Mouse (Mus musculus): ENCODE measurements around the gene Ap2a1. TPM values are rescaled to one million over a fixed set of nuclear protein-coding genes. Genes with fewer than 3 reads are reported as not detected.

The Ap2a1 gene
- polyA plus RNA-seq, 1 experiment from 2014 or later, result 85.0 TPM

DNA sequence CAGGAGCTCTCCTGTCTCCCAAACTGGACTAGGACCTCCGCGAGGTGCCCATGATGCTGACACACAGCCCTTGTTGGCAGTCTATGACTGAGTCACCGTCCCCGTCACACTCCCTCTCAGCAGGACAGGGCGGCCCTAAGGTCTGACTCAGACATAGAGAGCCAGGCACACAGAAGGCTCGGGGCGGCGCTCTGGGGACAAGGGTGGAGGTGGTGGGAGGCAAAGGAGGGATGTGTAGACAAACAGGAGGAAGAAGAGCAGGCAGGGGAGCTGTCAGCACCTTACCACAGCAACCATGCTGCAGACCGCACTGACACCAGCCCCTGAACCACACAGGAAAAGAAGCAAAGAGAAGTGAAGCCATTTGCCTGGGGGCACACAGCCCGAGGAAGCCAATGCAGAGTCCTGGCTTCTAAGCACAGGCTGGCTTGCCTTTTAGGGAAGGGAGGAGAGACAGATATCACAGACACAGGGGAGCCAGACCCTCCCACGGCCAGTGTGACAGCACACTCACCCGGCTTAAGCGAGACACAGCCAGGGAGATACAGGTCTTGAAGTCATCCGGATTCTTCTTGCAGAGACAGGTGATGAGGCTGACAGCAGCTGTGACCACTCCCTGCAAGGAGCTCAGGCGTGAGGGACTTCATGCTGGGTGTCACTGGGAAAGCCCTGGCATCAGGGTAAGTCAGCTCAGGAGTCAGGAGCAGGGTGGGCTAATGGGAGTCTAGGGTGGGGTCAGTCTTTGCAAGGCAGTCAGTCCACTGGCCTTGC, 20.4 kb downstream of the Ap2a1 start:
- H3K9me3 ChIP-seq (ENCODE audit: control insufficient read depth, low read length), result no peaks in the 10 kb centered on the region
- no peak overlapping the region for H3K9ac ChIP-seq (ENCODE audit: low read depth, low read length)
- H3K4me3 ChIP-seq (ENCODE audit: low read depth, low read length), result no peak overlapping the region
- H3K27ac ChIP-seq (ENCODE audit: low read depth, low read length), result no peak overlapping the region
- H3K4me1 ChIP-seq (replicated peaks; ENCODE audit: control insufficient read depth, insufficient read depth, low read length), result no peaks in the 10 kb centered on the region
- H3K36me3 ChIP-seq (ENCODE audit: control insufficient read depth, insufficient read depth, low read length), result peaks cover 11% of the 10 kb centered on the region
- H3K4me2 ChIP-seq (replicated peaks; ENCODE audit: low read depth, low read length), result no peak overlapping the region
- ATAC-seq (ENCODE audit: low FRiP score), result no peak
- no peaks in the 10 kb centered on the region for H3K27me3 ChIP-seq (ENCODE audit: control insufficient read depth, insufficient read depth, low read length)
- 91% methylated on average over 15 of the region's 15 CpGs for WGBS
- DNase-seq (ENCODE audit: low spot score), result no peak

DNA sequence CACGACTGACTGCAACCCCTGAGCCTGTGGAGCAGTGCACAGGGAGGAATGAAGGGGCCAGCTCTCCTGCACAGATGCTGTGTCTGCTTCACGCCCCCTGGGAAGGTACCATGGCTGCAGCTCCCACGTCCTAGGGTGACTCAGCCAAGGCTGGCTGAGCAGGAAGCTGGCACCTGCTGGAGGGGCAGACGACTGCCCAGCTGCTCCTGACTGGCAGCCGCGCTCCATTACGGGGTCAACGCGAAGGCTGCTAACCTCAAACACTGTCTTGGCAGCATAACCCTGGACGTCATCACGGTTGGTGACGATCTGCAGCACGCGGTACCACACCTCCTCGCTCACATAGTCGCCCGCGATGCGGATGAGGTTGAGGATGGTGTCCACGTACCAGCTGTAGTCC, 23.9 kb downstream of the Ap2a1 start:
- no peak for DNase-seq (ENCODE audit: low spot score)
- Histone ChIP-seq H3K4me3 (ENCODE audit: low read depth, low read length) (no peak overlapping the region), H3K27ac (ENCODE audit: low read depth, low read length) (no peak overlapping the region), H3K27me3 (ENCODE audit: control insufficient read depth, insufficient read depth, low read length) (no peaks in the 10 kb centered on the region), H3K4me2 (replicated peaks; ENCODE audit: low read depth, low read length) (no peak overlapping the region), H3K4me1 (replicated peaks; ENCODE audit: control insufficient read depth, insufficient read depth, low read length) (0 out of 2 replicates have a peak, but pooled peaks cover 4% of the 10 kb centered on the region), H3K9me3 (ENCODE audit: control insufficient read depth, low read length) (no peaks in the 10 kb centered on the region), H3K9ac (ENCODE audit: low read depth, low read length) (no peak overlapping the region), H3K36me3 (ENCODE audit: control insufficient read depth, insufficient read depth, low read length) (peaks cover 17% of the 10 kb centered on the region)
- ATAC-seq (ENCODE audit: low FRiP score), result no peak
- WGBS, result 93% methylated on average over 20 of the region's 20 CpGs

DNA sequence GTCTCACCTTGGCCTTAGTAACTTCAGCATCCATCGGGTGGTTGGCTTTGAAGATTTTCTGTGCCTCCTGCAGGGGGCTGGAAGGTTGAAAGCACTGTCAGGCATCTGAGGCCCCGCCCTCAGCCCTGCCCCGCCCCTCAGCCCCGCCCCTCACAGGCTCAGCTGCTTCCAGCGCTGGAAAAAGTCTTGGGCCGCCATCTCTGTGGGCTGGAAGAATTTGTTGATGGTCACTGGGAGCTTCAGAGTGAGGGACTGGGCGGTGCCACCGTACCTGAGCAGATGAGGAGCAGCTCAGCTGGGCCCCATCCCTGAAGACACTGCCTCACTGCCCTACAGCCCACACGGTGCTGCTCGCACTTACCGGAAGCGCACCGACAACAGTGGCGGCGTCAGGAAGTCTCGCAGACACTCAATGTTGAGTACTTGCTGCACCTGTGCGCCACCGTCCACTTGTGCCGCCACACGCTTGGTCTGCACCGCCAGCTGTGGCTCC, 28.0 kb downstream of the Ap2a1 start:
- no peak overlapping the region; the same call in 1 of the 2 replicates for H3K9ac ChIP-seq (ENCODE audit: low read depth, low read length)
- WGBS, result 20% methylated on average over 21 of the region's 21 CpGs
- H3K4me2 ChIP-seq (replicated peaks; ENCODE audit: low read depth, low read length), result peak overlapping the region; percentile 29
- H3K27ac ChIP-seq (ENCODE audit: low read depth, low read length), result 0 out of 2 replicates have a peak overlapping the region, but pooled peaks have one; percentile 39
- no peaks in the 10 kb centered on the region for H3K27me3 ChIP-seq (ENCODE audit: control insufficient read depth, insufficient read depth, low read length)
- ATAC-seq (ENCODE audit: low FRiP score) (peak; percentile 33; the same call in 1 of the 2 replicates), DNase-seq (ENCODE audit: low spot score) (peak; percentile 74)
- H3K4me1 ChIP-seq (replicated peaks; ENCODE audit: control insufficient read depth, insufficient read depth, low read length), result peaks cover 7% of the 10 kb centered on the region
- H3K9me3 ChIP-seq (ENCODE audit: control insufficient read depth, low read length), result no peaks in the 10 kb centered on the region
- peaks cover 6% of the 10 kb centered on the region; the same call in 1 of the 2 replicates for H3K36me3 ChIP-seq (ENCODE audit: control insufficient read depth, insufficient read depth, low read length)
- 0 out of 2 replicates have a peak overlapping the region, but pooled peaks have one; percentile 14 for H3K4me3 ChIP-seq (ENCODE audit: low read depth, low read length)

DNA sequence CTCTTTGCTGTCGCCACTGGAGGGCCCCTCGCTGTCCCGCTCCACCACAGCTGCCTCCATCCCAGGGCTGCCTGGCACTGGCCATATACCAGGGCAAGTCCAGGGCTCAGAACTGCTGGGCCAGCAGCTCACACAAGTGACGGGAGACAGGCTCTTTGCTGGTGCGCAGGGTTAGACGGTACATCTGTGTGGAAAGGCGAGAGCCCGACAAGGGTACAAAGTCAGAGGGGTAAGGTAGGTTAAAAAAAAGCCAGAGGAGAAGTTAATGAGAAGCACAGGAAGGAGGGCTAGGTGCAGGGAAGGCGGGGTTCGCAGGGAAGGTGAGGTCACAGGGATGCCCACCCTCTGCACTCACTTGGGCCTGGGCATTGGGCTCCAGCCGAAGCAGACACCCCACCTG, 28.7 kb downstream of the Ap2a1 start:
- H3K36me3 ChIP-seq (ENCODE audit: control insufficient read depth, insufficient read depth, low read length), result peaks cover 6% of the 10 kb centered on the region; the same call in 1 of the 2 replicates
- H3K4me2 ChIP-seq (replicated peaks; ENCODE audit: low read depth, low read length), result no peak overlapping the region
- no peak for DNase-seq (ENCODE audit: low spot score)
- peaks cover 7% of the 10 kb centered on the region for H3K4me1 ChIP-seq (replicated peaks; ENCODE audit: control insufficient read depth, insufficient read depth, low read length)
- H3K4me3 ChIP-seq (ENCODE audit: low read depth, low read length), result no peak overlapping the region
- H3K27ac ChIP-seq (ENCODE audit: low read depth, low read length), result no peak overlapping the region
- no peak for ATAC-seq (ENCODE audit: low FRiP score)
- H3K9me3 ChIP-seq (ENCODE audit: control insufficient read depth, low read length), result no peaks in the 10 kb centered on the region
- no peaks in the 10 kb centered on the region for H3K27me3 ChIP-seq (ENCODE audit: control insufficient read depth, insufficient read depth, low read length)
- 83% methylated on average over 11 of the region's 11 CpGs for WGBS
- no peak overlapping the region for H3K9ac ChIP-seq (ENCODE audit: low read depth, low read length)

DNA sequence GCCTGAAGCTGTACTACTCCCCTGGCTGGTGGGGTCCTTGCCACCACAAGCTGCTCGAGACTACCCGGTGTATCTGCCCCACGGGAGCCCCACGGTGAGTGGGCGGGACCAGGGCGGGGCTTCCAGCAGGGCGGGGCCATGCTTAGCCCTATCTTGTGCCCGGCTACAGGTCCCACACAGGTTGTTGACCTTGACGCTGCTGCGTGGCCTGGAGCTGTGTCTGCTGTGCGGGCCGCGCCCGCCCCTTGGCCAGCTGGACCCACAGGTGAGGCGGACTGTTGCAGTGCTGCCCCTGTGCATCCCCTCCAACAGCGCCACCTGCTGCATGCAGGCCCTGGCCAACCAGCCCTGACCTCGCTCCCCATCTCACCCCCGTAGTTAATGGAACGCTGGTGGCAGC, 30.7 kb downstream of the Ap2a1 start:
- H3K9me3 ChIP-seq (ENCODE audit: control insufficient read depth, low read length), result no peaks in the 10 kb centered on the region
- DNase-seq (ENCODE audit: low spot score) (no peak), ATAC-seq (ENCODE audit: low FRiP score) (no peak)
- H3K27ac ChIP-seq (ENCODE audit: low read depth, low read length), result no peak overlapping the region
- no peak overlapping the region for H3K4me3 ChIP-seq (ENCODE audit: low read depth, low read length)
- no peak overlapping the region for H3K9ac ChIP-seq (ENCODE audit: low read depth, low read length)
- WGBS, result 35% methylated on average over 19 of the region's 19 CpGs
- peaks cover 7% of the 10 kb centered on the region for H3K4me1 ChIP-seq (replicated peaks; ENCODE audit: control insufficient read depth, insufficient read depth, low read length)
- H3K4me2 ChIP-seq (replicated peaks; ENCODE audit: low read depth, low read length), result no peak overlapping the region
- H3K27me3 ChIP-seq (ENCODE audit: control insufficient read depth, insufficient read depth, low read length), result no peaks in the 10 kb centered on the region
- peaks cover 6% of the 10 kb centered on the region; the same call in 1 of the 2 replicates for H3K36me3 ChIP-seq (ENCODE audit: control insufficient read depth, insufficient read depth, low read length)

DNA sequence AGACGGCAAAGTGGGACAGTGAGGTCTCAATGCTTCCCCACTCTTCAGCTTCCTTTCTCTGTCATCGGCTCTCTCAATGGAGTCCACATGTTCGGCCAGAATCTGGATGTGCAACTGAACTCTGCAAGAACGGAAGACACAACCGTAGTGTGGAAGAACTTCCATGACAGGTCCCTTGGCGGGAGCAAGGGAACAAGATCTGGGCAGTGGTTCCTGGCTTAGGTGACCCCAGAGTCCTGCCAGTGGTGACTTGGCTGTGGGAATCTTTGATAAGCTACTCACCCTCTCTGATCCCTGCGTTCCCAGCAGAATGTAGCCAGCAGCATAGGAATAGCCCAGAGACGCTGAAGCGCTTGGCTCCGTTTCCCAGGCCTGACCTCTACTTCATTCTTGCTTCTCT, 32.8 kb downstream of the Ap2a1 start:
- Histone ChIP-seq H3K27ac (ENCODE audit: low read depth, low read length) (peak overlapping the region; percentile 78), H3K27me3 (ENCODE audit: control insufficient read depth, insufficient read depth, low read length) (no peaks in the 10 kb centered on the region), H3K36me3 (ENCODE audit: control insufficient read depth, insufficient read depth, low read length) (no peaks in the 10 kb centered on the region), H3K4me2 (replicated peaks; ENCODE audit: low read depth, low read length) (peak overlapping the region; percentile 78), H3K9ac (ENCODE audit: low read depth, low read length) (peak overlapping the region; percentile 79), H3K9me3 (ENCODE audit: control insufficient read depth, low read length) (no peaks in the 10 kb centered on the region), H3K4me1 (replicated peaks; ENCODE audit: control insufficient read depth, insufficient read depth, low read length) (peaks cover 6% of the 10 kb centered on the region), H3K4me3 (ENCODE audit: low read depth, low read length) (peak overlapping the region; percentile 53)
- DNase-seq (ENCODE audit: low spot score), result no peak
- 41% methylated on average over 10 of the region's 10 CpGs for WGBS
- no peak for ATAC-seq (ENCODE audit: low FRiP score)

DNA sequence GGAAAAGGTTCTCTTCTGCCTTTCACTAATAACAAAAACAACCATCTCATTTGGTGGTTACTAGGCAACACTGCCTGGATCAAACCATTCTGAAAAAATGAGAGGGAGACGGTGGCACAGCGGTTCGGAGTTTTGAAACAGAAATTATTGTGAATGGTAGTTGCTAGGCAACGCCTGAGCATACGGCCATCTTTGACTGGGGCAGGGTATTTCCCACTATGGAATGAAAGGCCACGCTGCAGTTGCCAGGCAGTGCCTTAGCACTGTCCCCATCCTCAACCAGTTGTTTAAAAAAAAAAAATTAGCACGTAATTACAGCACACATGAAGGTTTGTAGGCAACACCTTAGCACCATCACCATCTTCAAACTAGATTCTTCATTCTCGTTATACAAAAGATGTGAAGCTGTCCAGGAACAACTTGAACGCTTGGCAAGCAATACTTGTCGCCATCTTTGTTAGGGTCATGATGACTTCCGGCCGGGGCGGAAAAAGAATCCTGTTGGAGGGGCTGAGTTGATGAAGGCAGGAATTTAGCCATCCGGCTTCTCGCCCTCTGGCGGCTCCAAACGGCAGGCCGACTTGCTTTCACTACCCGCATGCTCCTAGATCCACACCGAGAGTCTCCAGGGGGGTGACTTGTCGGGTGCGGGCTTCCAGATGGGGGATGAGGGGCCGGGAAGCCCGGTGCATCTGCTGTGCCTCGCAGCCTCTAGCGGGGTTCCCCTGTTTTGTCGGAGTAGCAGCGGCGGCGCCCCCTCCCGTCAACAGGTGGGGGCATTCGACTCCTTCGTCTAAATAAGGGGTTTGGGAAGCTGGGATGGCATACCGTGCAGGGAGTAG, 33.5 kb downstream of the Ap2a1 start, which contains the start of gene Fuz:
Gene Fuz, plus strand, starts transcription at position 487 of the 842 bp plus-strand sequence.
- Histone ChIP-seq H3K4me2 (replicated peaks; ENCODE audit: low read depth, low read length) (peak within 1 kb of the TSS; percentile 78), H3K27me3 (ENCODE audit: control insufficient read depth, insufficient read depth, low read length) (no peaks in the 10 kb centered on the region), H3K4me3 (ENCODE audit: low read depth, low read length) (peak within 1 kb of the TSS; percentile 53), H3K36me3 (ENCODE audit: control insufficient read depth, insufficient read depth, low read length) (no peaks in the 10 kb centered on the region; the same call in 1 of the 2 replicates), H3K9ac (ENCODE audit: low read depth, low read length) (peak within 1 kb of the TSS; percentile 79), H3K4me1 (replicated peaks; ENCODE audit: control insufficient read depth, insufficient read depth, low read length) (peaks cover 6% of the 10 kb centered on the region), H3K27ac (ENCODE audit: low read depth, low read length) (peak within 1 kb of the TSS; percentile 78), H3K9me3 (ENCODE audit: control insufficient read depth, low read length) (no peaks in the 10 kb centered on the region)
- WGBS, result 1% methylated on average over 34 of the region's 34 CpGs
- peak; percentile 74 for ATAC-seq (ENCODE audit: low FRiP score)
- DNase-seq (ENCODE audit: low spot score), result peak; percentile 91

DNA sequence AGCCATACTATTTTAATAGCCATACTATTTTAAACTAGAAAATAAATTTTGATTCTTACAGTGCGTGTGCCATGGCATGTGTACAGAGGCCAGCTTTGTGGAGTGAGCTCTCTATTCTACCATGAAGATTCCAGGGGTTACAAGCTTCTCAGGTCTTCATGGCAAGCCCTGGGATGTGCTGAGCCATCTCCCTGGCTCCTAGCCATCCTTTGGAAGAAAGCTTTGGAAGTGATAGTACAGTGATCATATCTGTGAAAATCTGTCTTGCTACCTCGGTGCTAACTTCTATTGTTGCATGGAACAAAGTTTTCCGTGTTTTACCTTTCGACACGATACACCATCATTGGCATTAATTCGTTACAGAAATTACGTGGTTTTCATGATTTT, 34.1 kb downstream of the Ap2a1 start:
- Histone ChIP-seq H3K4me1 (replicated peaks; ENCODE audit: control insufficient read depth, insufficient read depth, low read length) (peaks cover 7% of the 10 kb centered on the region), H3K9ac (ENCODE audit: low read depth, low read length) (no peak overlapping the region), H3K36me3 (ENCODE audit: control insufficient read depth, insufficient read depth, low read length) (peaks cover 2% of the 10 kb centered on the region; the same call in 1 of the 2 replicates), H3K4me2 (replicated peaks; ENCODE audit: low read depth, low read length) (peak overlapping the region; percentile 78), H3K27me3 (ENCODE audit: control insufficient read depth, insufficient read depth, low read length) (no peaks in the 10 kb centered on the region), H3K4me3 (ENCODE audit: low read depth, low read length) (peak overlapping the region; percentile 53; the same call in 1 of the 2 replicates), H3K27ac (ENCODE audit: low read depth, low read length) (peak overlapping the region; percentile 78), H3K9me3 (ENCODE audit: control insufficient read depth, low read length) (no peaks in the 10 kb centered on the region)
- WGBS, result 48% methylated on average over 7 of the region's 7 CpGs
- ATAC-seq (ENCODE audit: low FRiP score) (no peak), DNase-seq (ENCODE audit: low spot score) (no peak)
